Mouse (Mus musculus): ENCODE results near the gene Ccpg1os.

GRCm38 (mm10) chr9:72974734-72975133 lies 10.4 kb downstream of the Ccpg1os start:
- TF ChIP-seq CTCF (IDR thresholded peaks at IDR 0.05; ENCODE audit: low read depth, low read length) (no peak), POLR2A (IDR thresholded peaks at IDR 0.05; ENCODE audit: borderline replicate concordance, low read depth, low read length) (no peak)
